Mouse (Mus musculus): ENCODE data around the gene Cbfa2t3.

DNA sequence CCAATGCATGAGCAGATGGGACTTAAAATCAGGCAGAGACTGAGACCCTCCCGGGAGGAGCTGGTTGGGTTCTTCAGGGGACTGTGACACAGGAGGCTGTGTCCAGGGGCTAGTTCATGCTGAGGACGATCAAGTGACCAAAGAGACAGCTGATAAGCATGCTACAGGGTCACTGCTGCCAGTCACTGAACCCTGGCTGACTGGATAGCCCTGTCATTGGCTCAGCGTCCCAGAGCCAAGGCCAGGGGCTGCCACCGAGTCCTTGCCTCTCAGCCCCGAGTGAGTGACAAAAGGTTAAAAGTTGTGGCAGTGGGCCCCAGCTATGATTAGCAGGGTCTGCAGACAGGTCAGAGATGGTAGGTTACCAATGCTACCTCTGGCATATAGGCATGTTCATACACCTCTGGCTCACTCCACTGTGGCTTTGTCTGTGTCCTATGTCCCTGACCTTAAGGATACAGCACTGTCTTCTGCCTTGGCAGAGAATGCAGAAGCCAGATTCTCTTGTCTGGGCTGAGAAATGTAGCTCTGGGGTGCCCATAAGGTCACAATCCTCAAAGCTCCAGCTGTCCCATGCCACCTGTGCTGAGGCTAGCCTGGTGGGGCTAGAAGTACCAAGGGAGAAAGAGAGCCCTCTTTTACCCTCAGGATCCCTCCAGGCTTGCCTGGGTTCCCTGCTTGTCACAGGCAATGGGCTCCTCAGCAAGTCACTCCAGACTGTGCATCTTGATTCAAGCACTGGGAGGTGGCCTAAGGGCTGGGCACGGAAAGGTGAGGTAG, 54.5 kb downstream of the Cbfa2t3 start:
- TF ChIP-seq CTCF (IDR thresholded peaks at IDR 0.05; ENCODE audit: low read depth) (no peak), EP300 (IDR thresholded peaks at IDR 0.05; ENCODE audit: low read depth) (no peak)

Data from liver, embryonic 14.5 days (tissue).